Mouse (Mus musculus) MEL (cell line): ENCODE measurements at regions not wholly inside any gene's neighbourhood (a gene's known extent, or its start where the extent isn't known, plus 50 kb on each side); places are given as distances from the start of the nearest gene placed in this dataset.

Source experiments
- CTCF ChIP-seq, 3 experiments: IDR thresholded peaks in 2 of 3; conservative IDR thresholded peaks in 1 of 3; 2 replicates each; pipeline ENCODE4 v1.5.1; 2011 to 2012; ENCODE audit warnings: low read length in 3 of 3, low read depth in 2 of 3, mild to moderate bottlenecking in 2 of 3, improper control_type of control experiment in 1 of 3, inconsistent platforms in 1 of 3, mixed read lengths in 1 of 3, moderate library complexity in 1 of 3; ENCODE audit not compliant: control insufficient read depth in 1 of 3, insufficient read depth in 1 of 3, poor library complexity in 1 of 3, severe bottlenecking in 1 of 3
- TBP ChIP-seq: IDR thresholded peaks from 2 replicates; pipeline ENCODE4 v1.8.0; 2011; ENCODE audit warnings: low read depth, low read length, improper control_type of control experiment

DNA sequence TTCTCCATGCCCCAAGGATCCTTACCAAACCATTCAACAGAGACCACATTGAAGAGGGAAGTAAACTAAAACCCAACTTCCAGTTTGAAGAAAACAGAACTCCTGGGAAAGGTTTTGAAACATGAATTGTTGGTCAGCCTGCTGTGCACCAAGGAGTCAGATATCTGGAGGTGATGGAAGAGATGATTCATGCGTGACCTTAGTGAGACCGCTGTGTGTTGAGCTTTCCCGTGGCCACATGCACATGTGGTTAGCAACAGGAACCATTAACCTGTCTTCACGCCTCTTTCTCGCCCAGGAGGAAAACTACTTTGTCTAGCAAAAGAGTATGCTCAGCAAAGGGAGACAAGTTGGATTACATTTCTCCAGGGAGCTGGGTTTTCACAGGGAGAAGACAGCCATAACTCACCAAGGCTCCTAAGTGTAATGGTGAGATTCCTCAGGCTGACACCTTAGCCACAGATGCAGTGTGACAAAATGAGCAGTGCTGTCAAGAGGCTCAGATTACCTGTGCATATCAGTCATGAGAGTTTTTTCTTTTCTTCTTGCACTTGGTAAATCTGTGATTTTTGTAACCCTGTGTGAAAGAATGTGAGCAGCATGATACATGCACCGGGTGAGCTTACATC, 181.9 kb upstream of the Npvf start:
- TF ChIP-seq TBP (no peak), CTCF (IDR thresholded peaks at IDR 0.05 in 2 of 3, conservative IDR thresholded peaks at IDR 0.05 in 1 of 3; ENCODE audit: control insufficient read depth in 1 of 3, insufficient read depth in 1 of 3, low read depth in 2 of 3, low read length in 3 of 3, poor library complexity in 1 of 3, severe bottlenecking in 1 of 3) (no peak)
